Mouse (Mus musculus) kidney, postnatal 0 days (tissue): ENCODE measurements at regions not wholly inside any gene's neighbourhood (a gene's known extent, or its start where the extent isn't known, plus 50 kb on each side); places are given as distances from the start of the nearest gene placed in this dataset.
A peak's percentile ranks its signal among the peaks of the same experiment; 100 is the strongest.

Experiments
- ATAC-seq: fragments of 200-750 bp; cut with Nextera tagmentation; replicated peaks from 2 replicates; pipeline ENCODE4 v1.8.0; 2017; ENCODE audit warnings: low read depth, moderate number of reproducible peaks, moderate TSS enrichment, moderate library complexity; ENCODE audit not compliant: low FRiP score
- DNase-seq: peaks from one replicate; pipeline ENCODE4 v3.0.0-alpha.2; 2016; ENCODE audit warnings: low spot score
- H3K27ac ChIP-seq: fragments of 300-500 bp; sonication (generic); 2 replicates; pipeline ENCODE4 v1.5.1; 2014; ENCODE audit warnings: mild to moderate bottlenecking
- H3K27me3 ChIP-seq: fragments of 300-500 bp; sonication (generic); 2 replicates; pipeline ENCODE4 v1.6.1; 2014; ENCODE audit warnings: low read length, mixed read lengths; ENCODE audit not compliant: insufficient read depth
- H3K36me3 ChIP-seq: fragments of 300-500 bp; sonication (generic); 2 replicates; pipeline ENCODE4 v1.6.1; 2014; ENCODE audit warnings: low read length, mixed read lengths; ENCODE audit not compliant: insufficient read depth
- H3K4me1 ChIP-seq: fragments of 300-500 bp; sonication (generic); replicated peaks from 2 replicates; pipeline ENCODE4 v1.6.1; 2014; ENCODE audit warnings: antibody characterized with exemption, low read length, mixed read lengths; ENCODE audit not compliant: insufficient read depth
- H3K4me2 ChIP-seq: fragments of 300-500 bp; sonication (generic); 2 replicates; pipeline ENCODE4 v1.6.1; 2014; ENCODE audit warnings: mild to moderate bottlenecking, low read length, moderate library complexity, mixed read lengths
- H3K4me3 ChIP-seq: fragments of 300-500 bp; sonication (generic); replicated peaks from 2 replicates; pipeline ENCODE4 v1.5.1; 2014; ENCODE audit warnings: low read depth, low read length
- H3K9ac ChIP-seq: fragments of 300-500 bp; sonication (generic); 2 replicates; pipeline ENCODE4 v1.6.1; 2014; ENCODE audit warnings: low read depth, low read length
- H3K9me3 ChIP-seq: fragments of 300-500 bp; sonication (generic); replicated peaks from 2 replicates; pipeline ENCODE4 v1.6.1; 2016; ENCODE audit warnings: low read length, inconsistent platforms, mixed read lengths
- CTCF ChIP-seq: IDR thresholded peaks from 2 replicates; pipeline ENCODE4 v1.5.1; 2016; ENCODE audit warnings: antibody characterized with exemption, low read depth, mild to moderate bottlenecking, moderate library complexity
- WGBS: fragments of 180-500 bp; shearing (Covaris S2); extraction: QIAGEN DNeasy Blood & Tissue Kit; methylation state at CpG from one replicate; pipeline ENCODE4 v1.1.7; 2014; 5-methylcytosine and 5-hydroxymethylcytosine counted together

- H3K4me2 ChIP-seq = peak overlapping the region; percentile 31; the same call in 1 of the 2 replicates
- no peak overlapping the region for H3K27ac ChIP-seq
- no peak overlapping the region for H3K9ac ChIP-seq
- H3K4me1 ChIP-seq = no peaks in the 10 kb centered on the region
- no peaks in the 10 kb centered on the region for H3K36me3 ChIP-seq
- H3K4me3 ChIP-seq = no peak overlapping the region
- H3K27me3 ChIP-seq = no peaks in the 10 kb centered on the region
- 66% methylated on average over 10 of the region's 10 CpGs for WGBS
- ATAC-seq = no peak
- TF ChIP-seq CTCF = no peak
- DNase-seq = peak; percentile 4
- no peaks in the 10 kb centered on the region for H3K9me3 ChIP-seq
Observed at GRCm38 (mm10) chr14:80901346-80901745, 917.5 kb downstream of the Olfm4 start.

- no peak for TF ChIP-seq CTCF
- H3K4me1 ChIP-seq = no peaks in the 10 kb centered on the region
- no peak overlapping the region for H3K4me3 ChIP-seq
- no peak overlapping the region for H3K9ac ChIP-seq
- H3K27me3 ChIP-seq = no peaks in the 10 kb centered on the region
- ATAC-seq = no peak
- DNase-seq = no peak
- 76% methylated on average over 9 of the region's 9 CpGs for WGBS
- no peak overlapping the region for H3K27ac ChIP-seq
- peak overlapping the region; percentile 31; the same call in 1 of the 2 replicates for H3K4me2 ChIP-seq
- H3K9me3 ChIP-seq = no peaks in the 10 kb centered on the region
- H3K36me3 ChIP-seq = no peaks in the 10 kb centered on the region
Observed at GRCm38 (mm10) chr14:80901759-80902163, 917.9 kb downstream of the Olfm4 start.

GRCm38 (mm10) chr14:80916031-80916430 is 932.1 kb downstream of the Olfm4 start:
- WGBS = 73% methylated on average over 3 of the region's 3 CpGs
- TF ChIP-seq CTCF = no peak
- no peak overlapping the region for H3K4me2 ChIP-seq
- H3K27ac ChIP-seq = no peak overlapping the region
- H3K4me3 ChIP-seq = no peak overlapping the region
- no peaks in the 10 kb centered on the region for H3K36me3 ChIP-seq
- peak; percentile 8 for DNase-seq
- no peak for ATAC-seq
- H3K9ac ChIP-seq = no peak overlapping the region
- no peaks in the 10 kb centered on the region for H3K4me1 ChIP-seq
- H3K27me3 ChIP-seq = no peaks in the 10 kb centered on the region
- H3K9me3 ChIP-seq = no peaks in the 10 kb centered on the region

GRCm38 (mm10) chr14:80923732-80924131 is 939.9 kb downstream of the Olfm4 start:
- Histone ChIP-seq H3K4me1 (no peaks in the 10 kb centered on the region), H3K9ac (no peak overlapping the region), H3K36me3 (no peaks in the 10 kb centered on the region), H3K4me3 (no peak overlapping the region), H3K9me3 (no peaks in the 10 kb centered on the region), H3K27ac (no peak overlapping the region), H3K27me3 (no peaks in the 10 kb centered on the region), H3K4me2 (no peak overlapping the region)
- no peak for DNase-seq
- 64% methylated on average over 2 of the region's 2 CpGs for WGBS
- no peak for ATAC-seq
- no peak for TF ChIP-seq CTCF

GRCm38 (mm10) chr14:80959966-80960365 is 976.1 kb downstream of the Olfm4 start:
- H3K9me3 ChIP-seq = no peaks in the 10 kb centered on the region
- H3K36me3 ChIP-seq = no peaks in the 10 kb centered on the region
- no peaks in the 10 kb centered on the region for H3K27me3 ChIP-seq
- TF ChIP-seq CTCF = no peak
- H3K4me2 ChIP-seq = no peak overlapping the region
- no peak overlapping the region for H3K27ac ChIP-seq
- H3K4me3 ChIP-seq = no peak overlapping the region
- DNase-seq (no peak), ATAC-seq (no peak)
- H3K9ac ChIP-seq = no peak overlapping the region
- 90% methylated on average over 2 of the region's 2 CpGs for WGBS
- H3K4me1 ChIP-seq = no peaks in the 10 kb centered on the region

- ATAC-seq (no peak), DNase-seq (no peak)
- no peaks in the 10 kb centered on the region for H3K36me3 ChIP-seq
- H3K4me1 ChIP-seq = no peaks in the 10 kb centered on the region
- H3K4me3 ChIP-seq = no peak overlapping the region
- no peaks in the 10 kb centered on the region for H3K27me3 ChIP-seq
- H3K27ac ChIP-seq = no peak overlapping the region
- 81% methylated on average over 4 of the region's 4 CpGs for WGBS
- H3K4me2 ChIP-seq = no peak overlapping the region
- TF ChIP-seq CTCF = no peak
- no peak overlapping the region for H3K9ac ChIP-seq
- no peaks in the 10 kb centered on the region for H3K9me3 ChIP-seq
Observed at GRCm38 (mm10) chr14:80975795-80976194, 991.9 kb downstream of the Olfm4 start.

GRCm38 (mm10) chr14:80976662-80977061 is 992.8 kb downstream of the Olfm4 start:
- Histone ChIP-seq H3K27me3 (no peaks in the 10 kb centered on the region), H3K9ac (no peak overlapping the region), H3K27ac (no peak overlapping the region), H3K4me2 (no peak overlapping the region), H3K4me1 (no peaks in the 10 kb centered on the region), H3K4me3 (no peak overlapping the region), H3K36me3 (no peaks in the 10 kb centered on the region), H3K9me3 (no peaks in the 10 kb centered on the region)
- no peak for TF ChIP-seq CTCF
- DNase-seq (no peak), ATAC-seq (no peak)
- 68% methylated on average over 5 of the region's 5 CpGs for WGBS
